Mouse (Mus musculus) midbrain, postnatal 0 days (tissue): ENCODE data around the gene Slc36a2. TPM values are rescaled to one million over a fixed set of nuclear protein-coding genes. Genes with fewer than 3 reads are reported as not detected.
"Not testable (repeated sequence)": the region's sequence is repeated elsewhere in the genome, so short reads cannot be mapped to it uniquely, and the experiment has no call there.

Experiments
- ATAC-seq: fragments of 200-750 bp; cut with Nextera tagmentation; 2 replicates; pipeline ENCODE4 v1.8.0; 2017; ENCODE audit warnings: moderate number of reproducible peaks, mild to moderate bottlenecking, moderate TSS enrichment, moderate library complexity; ENCODE audit not compliant: low FRiP score
- DNase-seq: peaks from one replicate; pipeline ENCODE4 v3.0.0-alpha.2; 2015; ENCODE audit warnings: low spot score
- H3K27ac ChIP-seq: fragments of 300-500 bp; sonication (generic); 2 replicates; pipeline ENCODE4 v1.5.1; 2014; ENCODE audit warnings: low read depth, mild to moderate bottlenecking, low read length, mixed read lengths
- H3K27me3 ChIP-seq: fragments of 300-500 bp; sonication (generic); 2 replicates; pipeline ENCODE4 v1.6.1; 2014; ENCODE audit warnings: low read length, control low read depth, mixed read lengths; ENCODE audit not compliant: insufficient read depth
- H3K36me3 ChIP-seq: fragments of 300-500 bp; sonication (generic); 2 replicates; pipeline ENCODE4 v1.6.1; 2014; ENCODE audit warnings: low read length, control low read depth, mixed read lengths; ENCODE audit not compliant: insufficient read depth
- H3K4me1 ChIP-seq: fragments of 300-500 bp; sonication (generic); 2 replicates; pipeline ENCODE4 v1.6.1; 2014; ENCODE audit warnings: mild to moderate bottlenecking, control low read depth, antibody characterized with exemption, low read length, mixed read lengths; ENCODE audit not compliant: insufficient read depth
- H3K4me2 ChIP-seq: fragments of 300-500 bp; sonication (generic); 2 replicates; pipeline ENCODE4 v1.6.1; 2014; ENCODE audit warnings: low read depth, mild to moderate bottlenecking, low read length, mixed read lengths; ENCODE audit not compliant: poor library complexity, severe bottlenecking
- H3K4me3 ChIP-seq: fragments of 300-500 bp; sonication (generic); 2 replicates; pipeline ENCODE4 v1.5.1; 2014; ENCODE audit warnings: low read depth, mild to moderate bottlenecking, low read length, moderate library complexity
- H3K9ac ChIP-seq: fragments of 300-500 bp; sonication (generic); replicated peaks from 2 replicates; pipeline ENCODE4 v1.6.1; 2014; ENCODE audit warnings: mild to moderate bottlenecking, low read length, moderate library complexity, mixed read lengths; ENCODE audit not compliant: poor library complexity, severe bottlenecking
- H3K9me3 ChIP-seq: fragments of 300-500 bp; sonication (generic); 2 replicates; pipeline ENCODE4 v1.6.1; 2016; ENCODE audit warnings: low read length, control low read depth
- CTCF ChIP-seq: IDR thresholded peaks from 2 replicates; pipeline ENCODE4 v1.5.1; 2016; ENCODE audit warnings: antibody characterized with exemption, mild to moderate bottlenecking
- WGBS: fragments of 180-500 bp; shearing (Covaris S2); extraction: QIAGEN DNeasy Blood & Tissue Kit; methylation state at CpG from one replicate; pipeline ENCODE4 v1.1.7; 2014; 5-methylcytosine and 5-hydroxymethylcytosine counted together
- polyA plus RNA-seq: library from polyadenylated mRNA; unstranded; fragments of >200 nt; fragmentation: Nextera tagmentation; extraction: Ambion mirVana; gene quantifications from 2 replicates; pipeline ENCODE4 v1.2.1, GENCODE M21; 2015
- total RNA-seq: library from RNA; depleted of rRNA; stranded (reverse); fragments of >200 nt; gene quantifications from 2 replicates; pipeline ENCODE4 v1.2.3, GENCODE M21; 2014

Gene Slc36a2
- total and polyA plus RNA-seq, 2 experiments from 2014 or later = 0.27 to 0.79 TPM

DNA sequence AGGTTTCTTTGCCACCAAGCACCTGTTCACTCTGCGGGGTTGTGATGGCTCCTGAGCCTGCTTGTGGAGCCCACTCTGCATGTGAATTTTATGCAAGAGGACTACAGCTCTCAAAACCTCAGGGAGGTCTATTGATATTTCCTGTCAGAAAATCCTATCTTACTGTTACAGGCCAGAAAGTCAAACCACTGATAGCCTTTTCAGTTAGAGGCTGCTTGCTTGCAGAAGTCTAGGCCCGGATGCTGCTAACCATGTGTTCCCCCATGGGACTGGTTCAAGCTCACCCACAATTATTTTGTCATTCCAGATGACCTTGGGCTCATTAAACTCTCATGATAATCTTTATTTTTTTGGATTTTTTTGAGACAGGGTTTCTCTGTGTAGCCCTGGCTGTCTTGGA is 67.8 kb downstream of the Slc36a2 start:
- Histone ChIP-seq H3K4me3 (no peak overlapping the region), H3K4me2 (no peak overlapping the region), H3K9me3 (no peaks in the 10 kb centered on the region), H3K9ac (no peak overlapping the region), H3K27ac (no peak overlapping the region), H3K36me3 (no peaks in the 10 kb centered on the region), H3K27me3 (no peaks in the 10 kb centered on the region), H3K4me1 (peaks cover 3% of the 10 kb centered on the region; the same call in 1 of the 2 replicates)
- ATAC-seq = no peak
- no peak for DNase-seq
- 88% methylated on average over 2 of the region's 2 CpGs for WGBS
- no peak for TF ChIP-seq CTCF

GRCm38 (mm10) chr11:55116004-55116403 is 68.9 kb downstream of the Slc36a2 start:
- WGBS = 98% methylated on average over 3 of the region's 3 CpGs
- H3K9ac ChIP-seq = no peak overlapping the region
- no peak for TF ChIP-seq CTCF

DNA sequence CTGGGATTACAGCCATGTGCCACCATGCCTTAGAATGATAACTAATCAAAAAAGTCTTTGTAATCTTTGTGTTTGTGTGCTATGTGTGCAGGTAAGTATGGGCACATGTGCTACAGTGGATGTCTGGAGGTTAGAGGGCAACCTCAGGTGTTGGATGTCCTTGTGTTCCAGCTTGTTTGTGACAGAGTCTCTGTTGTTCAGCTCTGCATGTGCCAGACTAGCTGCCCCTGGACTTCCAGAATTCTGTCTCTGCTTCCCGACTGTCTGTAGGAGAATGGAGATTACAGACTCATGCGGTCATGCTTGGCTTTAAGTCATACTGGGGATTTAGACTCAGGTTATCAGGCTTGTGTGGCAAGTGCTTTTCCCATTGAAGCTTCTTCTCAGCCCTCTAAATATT is 70.6 kb downstream of the Slc36a2 start:
- Histone ChIP-seq H3K4me3 (no peak overlapping the region), H3K9me3 (no peaks in the 10 kb centered on the region), H3K27ac (no peak overlapping the region), H3K36me3 (peaks cover under 1% of the 10 kb centered on the region; the same call in 1 of the 2 replicates), H3K4me2 (no peak overlapping the region), H3K9ac (no peak overlapping the region), H3K27me3 (no peaks in the 10 kb centered on the region), H3K4me1 (no peaks in the 10 kb centered on the region)
- TF ChIP-seq CTCF = no peak
- 61% methylated on average over 2 of the region's 2 CpGs for WGBS
- DNase-seq (no peak), ATAC-seq (no peak)

More at GRCm38 (mm10) chr11:55116004-55116403, 68.9 kb downstream of the Slc36a2 start:
- H3K4me3 ChIP-seq = no peak overlapping the region
- H3K4me2 ChIP-seq = no peak overlapping the region
- no peak overlapping the region for H3K27ac ChIP-seq
- ATAC-seq (no peak), DNase-seq (no peak)
- peaks cover 2% of the 10 kb centered on the region; the same call in 1 of the 2 replicates for H3K4me1 ChIP-seq
- no peaks in the 10 kb centered on the region for H3K9me3 ChIP-seq
- H3K36me3 ChIP-seq = no peaks in the 10 kb centered on the region
- H3K27me3 ChIP-seq = no peaks in the 10 kb centered on the region

GRCm38 (mm10) chr11:55113861-55114250 is 71.0 kb downstream of the Slc36a2 start:
- not testable (repeated sequence) for ATAC-seq
- WGBS = 49% methylated on average over 4 of the region's 4 CpGs

DNA sequence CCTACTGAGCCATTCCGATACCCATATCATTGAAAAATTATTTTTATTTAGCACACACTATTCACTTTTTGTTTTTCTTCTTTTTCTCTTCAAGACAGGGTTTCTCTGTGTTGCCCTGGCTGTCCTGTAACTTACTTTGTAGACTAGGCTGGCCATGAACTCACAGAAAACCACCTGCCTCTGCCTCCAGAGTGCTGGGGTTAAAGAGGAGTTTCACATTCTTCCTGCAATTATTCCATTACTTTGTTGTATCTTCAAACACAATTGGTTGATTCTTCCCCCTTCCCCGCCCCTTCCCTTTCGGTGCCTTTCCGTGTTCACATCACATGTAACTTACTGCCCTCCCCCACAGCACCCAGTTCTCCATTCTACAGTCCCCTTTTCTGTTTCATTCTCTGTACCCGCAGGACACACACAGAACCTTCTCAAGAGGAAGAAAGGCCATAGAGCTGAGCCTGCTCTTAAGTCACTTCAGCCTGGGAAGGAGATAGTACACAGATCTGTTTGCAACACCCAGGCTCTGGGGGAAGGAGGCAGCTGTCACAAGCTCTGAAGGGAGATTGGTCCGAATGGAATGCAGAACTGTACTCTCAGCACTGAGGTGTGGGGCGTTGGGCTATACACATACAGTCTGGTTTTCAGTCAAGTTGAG is 71.5 kb downstream of the Slc36a2 start:
- Histone ChIP-seq H3K27me3 (no peaks in the 10 kb centered on the region), H3K4me1 (no peaks in the 10 kb centered on the region), H3K4me2 (no peak overlapping the region), H3K4me3 (no peak overlapping the region), H3K27ac (no peak overlapping the region), H3K9ac (no peak overlapping the region), H3K9me3 (no peaks in the 10 kb centered on the region), H3K36me3 (peaks cover 10% of the 10 kb centered on the region; the same call in 1 of the 2 replicates)
- DNase-seq (peak; percentile 2), ATAC-seq (no peak)
- WGBS = 77% methylated on average over 7 of the region's 7 CpGs
- no peak for TF ChIP-seq CTCF

More at GRCm38 (mm10) chr11:55113861-55114250, 71.0 kb downstream of the Slc36a2 start:
- H3K4me3 ChIP-seq, H3K36me3 ChIP-seq, H3K4me1 ChIP-seq, H3K4me2 ChIP-seq, H3K27ac ChIP-seq, H3K9ac ChIP-seq, H3K9me3 ChIP-seq, H3K27me3 ChIP-seq, DNase-seq: not testable (repeated sequence)

DNA sequence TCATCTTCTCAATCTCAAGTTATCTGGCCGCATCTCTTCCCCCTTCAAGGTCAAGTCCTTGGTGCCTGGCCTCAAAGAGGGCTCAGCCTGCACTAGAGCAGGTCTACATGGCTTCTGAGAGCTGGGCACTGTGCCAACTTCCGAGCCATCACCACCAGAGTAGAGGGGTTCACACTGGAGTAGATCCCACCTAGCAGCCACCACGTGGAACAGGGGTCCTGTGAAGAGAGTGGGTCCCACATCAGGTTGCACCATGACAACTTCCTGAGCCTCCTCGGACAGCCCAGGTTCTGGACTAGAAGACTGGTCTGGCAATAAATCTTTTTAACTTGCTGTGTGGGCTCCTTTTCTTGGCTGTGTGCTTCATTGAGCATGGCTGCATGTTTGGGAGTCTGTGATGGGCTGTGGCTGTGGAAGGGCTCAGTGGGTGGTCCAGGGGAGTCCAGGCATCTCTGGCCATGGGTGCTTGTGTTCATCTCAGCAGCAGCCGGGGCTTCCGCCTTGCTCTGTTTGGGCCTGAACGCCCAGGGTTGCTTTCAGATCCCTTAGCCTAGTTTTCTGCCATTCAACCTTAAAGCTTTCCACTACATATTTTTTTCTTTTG is 74.2 kb downstream of the Slc36a2 start:
- H3K36me3 ChIP-seq = peaks cover 26% of the 10 kb centered on the region
- ATAC-seq (no peak), DNase-seq (no peak)
- no peak overlapping the region for H3K4me3 ChIP-seq
- H3K9me3 ChIP-seq = no peaks in the 10 kb centered on the region
- whole genome bisulfite sequencing = 83% methylated on average over 7 of the region's 7 CpGs
- H3K27me3 ChIP-seq = no peaks in the 10 kb centered on the region
- no peak overlapping the region for H3K9ac ChIP-seq
- H3K4me2 ChIP-seq = no peak overlapping the region
- no peak overlapping the region for H3K27ac ChIP-seq
- H3K4me1 ChIP-seq = no peaks in the 10 kb centered on the region
- TF ChIP-seq CTCF = no peak
